Mouse (Mus musculus): ENCODE data around the gene Hsf2bp. TPM values are rescaled to one million over a fixed set of nuclear protein-coding genes. Genes with fewer than 3 reads are reported as not detected.

Hsf2bp gene
- total and polyA plus RNA-seq, 3 experiments, result 0.04 to 0.15 TPM; not detected in 1

DNA sequence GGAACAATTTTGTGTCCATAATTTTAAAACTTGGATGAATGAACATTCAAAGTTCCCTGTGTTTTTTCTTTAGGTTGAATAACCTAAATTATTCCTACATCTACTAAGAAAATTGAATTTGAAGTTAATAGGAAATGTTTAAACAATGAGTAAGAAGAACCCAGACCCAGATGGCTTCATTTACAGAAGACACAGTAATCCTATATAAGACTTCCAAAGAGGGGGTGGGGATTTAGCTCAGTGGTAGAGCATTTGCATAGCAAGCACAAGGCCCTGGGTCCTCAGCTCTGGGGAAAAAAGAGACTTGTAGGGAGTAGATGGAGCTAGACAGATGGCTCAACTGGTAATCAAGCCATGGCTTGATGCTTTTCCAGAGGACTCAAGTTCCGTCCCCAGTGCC lies 87.1 kb downstream of the Hsf2bp start:
- Histone ChIP-seq H3K9me3 (replicated peaks; ENCODE audit: insufficient read depth, low read length) (no peaks in the 10 kb centered on the region), H3K79me2 (ENCODE audit: control insufficient read depth, insufficient read depth, low read length, poor library complexity) (no peaks in the 10 kb centered on the region), H3K4me1 (ENCODE audit: control insufficient read depth in 1 of 2, insufficient read depth in 2 of 2, low read length in 2 of 2) (no peaks in the 10 kb centered on the region), H3K27me3 (ENCODE audit: control insufficient read depth in 1 of 2, insufficient read depth in 2 of 2, low read length in 2 of 2) (peaks cover 8 to 14% of the 10 kb centered on the region in 2 experiments), H3K9ac (ENCODE audit: control insufficient read depth, low read depth, low read length, poor library complexity, severe bottlenecking) (no peak overlapping the region), H3K36me3 (ENCODE audit: control insufficient read depth in 1 of 2, insufficient read depth in 2 of 2, low read length in 2 of 2) (no peaks in the 10 kb centered on the region), H3K27ac (ENCODE audit: control insufficient read depth, low read depth, low read length) (no peak overlapping the region), H3K4me3 (ENCODE audit: control insufficient read depth in 1 of 2, insufficient read depth in 1 of 2, low read depth in 2 of 2, low read length in 2 of 2) (no peak overlapping the region)
- DNase-seq (ENCODE audit: low read depth, low spot score), result no peak
- TF ChIP-seq MYB (IDR thresholded peaks at IDR 0.05; ENCODE audit: low read depth, low read length) (no peak), MAX (IDR thresholded peaks at IDR 0.05; ENCODE audit: low read length) (no peak), TCF12 (IDR thresholded peaks at IDR 0.05; ENCODE audit: low read depth, low read length) (no peak), MXI1 (IDR thresholded peaks at IDR 0.05; ENCODE audit: low read depth, low read length) (no peak), HCFC1 (IDR thresholded peaks at IDR 0.05; ENCODE audit: low read depth, low read length) (no peak), POLR2A (IDR thresholded peaks at IDR 0.05; ENCODE audit: control insufficient read depth in 1 of 2, insufficient read depth in 1 of 2, low read depth in 1 of 2, low read length in 2 of 2, poor library complexity in 1 of 2) (no peak), KAT2A (conservative IDR thresholded peaks at IDR 0.05; ENCODE audit: low read depth, low read length) (no peak), USF1 (IDR thresholded peaks at IDR 0.05; ENCODE audit: low read depth, low read length) (no peak), UBTF (IDR thresholded peaks at IDR 0.05; ENCODE audit: borderline replicate concordance, insufficient read depth, low read depth, low read length) (no peak), ZMIZ1 (IDR thresholded peaks at IDR 0.05; ENCODE audit: low read depth, low read length) (no peak), RAD21 (IDR thresholded peaks at IDR 0.05; ENCODE audit: low read depth, low read length) (no peak), RCOR1 (IDR thresholded peaks at IDR 0.05; ENCODE audit: low read depth, low read length) (no peak), SIN3A (IDR thresholded peaks at IDR 0.05; ENCODE audit: low read length) (no peak), JUND (IDR thresholded peaks at IDR 0.05; ENCODE audit: low read depth, low read length) (no peak), MYC (IDR thresholded peaks at IDR 0.05; ENCODE audit: low read depth, low read length) (no peak), TBP (IDR thresholded peaks at IDR 0.05; ENCODE audit: low read depth, low read length) (no peak), POLR2AphosphoS5 (IDR thresholded peaks at IDR 0.05; ENCODE audit: borderline replicate concordance, low read depth, low read length) (no peak)

DNA sequence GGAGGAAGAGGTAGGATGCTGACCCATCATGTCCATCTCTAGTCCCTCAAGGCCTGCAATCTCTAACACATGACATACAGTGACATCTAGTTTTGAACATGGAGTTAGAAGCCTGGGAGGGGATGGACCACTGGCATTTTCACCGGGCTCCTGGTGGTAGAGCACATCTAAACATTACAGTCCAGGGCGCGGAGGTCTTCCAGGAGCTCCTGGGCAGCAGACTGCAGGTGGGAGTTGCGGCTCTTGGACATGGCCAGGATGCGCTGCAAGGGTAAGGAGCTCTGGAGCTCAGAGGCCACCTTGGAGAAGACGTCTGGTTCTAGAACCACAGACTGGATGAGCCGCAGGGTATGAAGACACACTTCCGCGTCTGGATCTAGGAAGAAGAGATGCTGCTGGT lies 89.7 kb downstream of the Hsf2bp start:
- Histone ChIP-seq H3K79me2 (ENCODE audit: control insufficient read depth, insufficient read depth, low read length, poor library complexity) (no peaks in the 10 kb centered on the region), H3K4me1 (ENCODE audit: control insufficient read depth in 1 of 2, insufficient read depth in 2 of 2, low read length in 2 of 2) (no peaks in the 10 kb centered on the region), H3K27ac (ENCODE audit: control insufficient read depth, low read depth, low read length) (no peak overlapping the region), H3K36me3 (ENCODE audit: control insufficient read depth in 1 of 2, insufficient read depth in 2 of 2, low read length in 2 of 2) (no peaks in the 10 kb centered on the region), H3K27me3 (ENCODE audit: control insufficient read depth in 1 of 2, insufficient read depth in 2 of 2, low read length in 2 of 2) (peaks cover 6 to 14% of the 10 kb centered on the region in 2 experiments), H3K4me3 (ENCODE audit: control insufficient read depth in 1 of 2, insufficient read depth in 1 of 2, low read depth in 2 of 2, low read length in 2 of 2) (no peak overlapping the region), H3K9me3 (replicated peaks; ENCODE audit: insufficient read depth, low read length) (no peaks in the 10 kb centered on the region), H3K9ac (ENCODE audit: control insufficient read depth, low read depth, low read length, poor library complexity, severe bottlenecking) (no peak overlapping the region)
- no peak for TF ChIP-seq USF1 (IDR thresholded peaks at IDR 0.05; ENCODE audit: low read depth, low read length)
- TF ChIP-seq TCF12 (IDR thresholded peaks at IDR 0.05; ENCODE audit: low read depth, low read length), result no peak
- no peak for TF ChIP-seq CHD2 (IDR thresholded peaks at IDR 0.05; ENCODE audit: low read length)
- TF ChIP-seq MYB (IDR thresholded peaks at IDR 0.05; ENCODE audit: low read depth, low read length), result no peak
- no peak for TF ChIP-seq EP300 (IDR thresholded peaks at IDR 0.05; ENCODE audit: low read depth in 1 of 2, low read length in 2 of 2)
- no peak for TF ChIP-seq USF2 (IDR thresholded peaks at IDR 0.05; ENCODE audit: borderline replicate concordance in 1 of 2, insufficient read depth in 1 of 2, low read depth in 1 of 2, low read length in 2 of 2)
- TF ChIP-seq RAD21 (IDR thresholded peaks at IDR 0.05; ENCODE audit: low read depth, low read length), result no peak
- no peak for TF ChIP-seq KAT2A (conservative IDR thresholded peaks at IDR 0.05; ENCODE audit: low read depth, low read length)
- TF ChIP-seq ZC3H11A (IDR thresholded peaks at IDR 0.05; ENCODE audit: low read depth, low read length), result no peak
- TF ChIP-seq ZKSCAN1 (IDR thresholded peaks at IDR 0.05; ENCODE audit: low read depth, low read length), result no peak
- TF ChIP-seq E2F4 (IDR thresholded peaks at IDR 0.05; ENCODE audit: borderline replicate concordance, low read depth, low read length), result no peak
- no peak for TF ChIP-seq NELFE (IDR thresholded peaks at IDR 0.05; ENCODE audit: low read depth, low read length)
- TF ChIP-seq ETS1 (IDR thresholded peaks at IDR 0.05; ENCODE audit: low read depth, low read length), result no peak
- no peak for DNase-seq (ENCODE audit: low read depth, low spot score)

Data from MEL (cell line).